Mouse (Mus musculus) retina, embryonic 14.5 days (tissue): ENCODE data around the gene Tox2.

Experiments used
- DNase-seq: peaks from one replicate; pipeline ENCODE4 v3.0.0-alpha.2; 2015; ENCODE audit warnings: low spot score

Gene Tox2

DNA sequence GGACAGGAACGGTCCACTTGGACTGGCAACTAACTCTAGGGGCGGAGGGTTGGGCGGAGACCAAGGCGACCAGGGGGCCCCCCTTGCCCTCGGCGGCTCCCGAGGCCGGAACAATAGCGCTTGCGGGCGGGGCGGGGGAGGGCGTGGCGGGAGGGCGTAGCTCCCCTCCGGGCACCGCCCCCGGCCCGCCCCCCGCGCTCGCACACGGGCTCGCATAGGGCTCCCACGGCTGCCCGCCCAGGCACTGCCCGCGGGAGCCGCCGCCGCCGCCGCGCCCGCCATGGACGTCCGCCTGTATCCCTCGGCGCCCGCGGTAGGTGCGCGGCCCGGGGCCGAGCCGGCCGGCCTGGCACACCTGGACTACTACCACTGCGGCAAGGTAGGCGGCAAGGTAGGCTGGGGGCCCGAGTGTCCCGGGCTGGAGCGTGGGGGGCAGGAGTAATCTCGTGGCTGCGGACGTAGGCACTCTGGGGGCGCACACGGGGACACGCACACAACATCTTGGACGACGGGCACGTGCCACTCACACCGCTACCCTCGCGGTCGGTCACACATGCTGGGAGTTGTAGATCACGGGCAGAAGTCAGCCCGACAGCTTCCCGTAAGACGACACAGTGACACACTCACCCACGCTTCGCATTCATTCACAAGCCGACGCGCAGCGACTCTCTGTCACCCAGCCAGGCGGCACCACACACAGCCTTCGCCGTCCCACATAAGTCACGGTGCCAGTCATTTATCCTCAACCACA is at the start of gene Tox2:
Tox2 (plus strand) TSS at position 242 of the 751 bp plus-strand sequence.
- DNase-seq = peak; percentile 91

DNA sequence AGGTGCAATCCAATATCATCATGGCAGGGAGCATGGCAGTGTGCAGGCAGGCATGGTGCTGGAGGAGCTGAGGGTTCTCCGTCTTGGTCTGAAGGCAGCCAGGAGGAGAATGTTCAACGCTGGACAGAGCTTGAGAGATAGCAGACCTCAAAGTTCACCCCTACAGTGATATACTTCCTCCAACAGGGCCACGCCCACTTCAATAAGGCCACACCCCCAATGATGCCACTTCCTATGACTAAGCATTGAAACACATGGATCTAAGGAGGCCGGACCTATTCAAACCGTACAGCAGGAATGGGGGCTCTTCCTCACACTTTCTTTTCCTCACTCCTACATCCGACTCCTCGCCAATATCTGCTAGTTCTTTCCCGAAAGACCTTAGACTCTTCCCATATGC is 48.3 kb upstream of the Tox2 start:
- no peak for DNase-seq

GRCm38 (mm10) chr2:163158979-163159378 is 43.9 kb upstream of the Tox2 start:
- DNase-seq = no peak

GRCm38 (mm10) chr2:163164461-163164990 is 38.4 kb upstream of the Tox2 start:
- no peak for DNase-seq

DNA sequence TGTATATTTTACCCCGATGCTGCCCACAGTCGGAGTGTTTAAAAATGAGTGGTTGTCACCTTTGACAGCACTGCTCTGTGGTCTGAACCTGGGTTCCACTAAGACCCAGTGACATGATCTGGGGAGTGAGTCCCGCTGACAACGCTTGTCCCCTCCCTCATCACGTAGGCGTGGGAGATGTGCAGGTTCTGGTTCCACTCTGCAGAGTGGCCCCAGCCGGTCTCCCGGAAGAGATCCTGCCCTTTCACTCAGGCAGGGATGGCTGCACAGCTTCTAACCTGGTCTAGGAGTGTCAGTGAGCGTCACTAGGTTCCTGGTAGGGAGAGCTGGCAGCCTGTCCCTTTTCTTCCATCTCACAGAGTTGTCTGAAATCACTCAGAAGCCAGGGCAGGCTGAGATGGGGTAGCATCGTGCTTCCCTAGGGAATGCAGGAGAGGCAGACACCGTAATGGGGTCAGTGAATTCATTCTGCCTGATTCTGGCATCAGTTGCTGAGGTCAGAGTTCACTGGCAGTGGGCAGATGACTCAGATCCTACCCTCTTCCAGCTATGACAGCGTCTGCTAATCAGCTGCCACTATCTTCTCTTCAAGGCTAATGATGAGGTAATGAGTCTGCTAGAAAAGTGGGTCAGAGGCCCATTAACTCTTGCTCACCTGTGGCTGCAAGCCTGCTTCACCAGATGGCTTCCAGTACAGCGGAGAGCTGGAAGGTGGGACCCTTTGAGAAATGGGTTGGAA is 36.7 kb upstream of the Tox2 start:
- DNase-seq = peak; percentile 80

DNA sequence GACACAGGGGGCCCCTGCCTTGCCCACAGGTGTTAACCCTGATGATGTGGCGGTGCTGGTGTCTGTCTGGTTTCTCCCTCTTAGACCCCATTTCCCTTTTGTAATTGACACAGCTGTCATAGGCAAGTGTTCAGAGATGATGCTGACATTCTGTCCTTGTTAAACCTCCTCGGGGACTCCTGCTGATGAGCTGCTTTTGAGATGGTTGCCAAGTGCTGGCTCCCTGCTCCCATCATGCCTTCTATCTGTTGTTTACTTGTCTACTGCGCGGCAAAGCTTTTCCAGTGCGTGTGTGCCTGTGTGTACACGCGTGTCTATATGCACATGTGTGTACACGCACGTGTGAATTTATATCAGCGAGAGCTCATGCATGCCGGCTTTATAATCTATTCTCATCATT is 31.0 kb upstream of the Tox2 start:
- DNase-seq = no peak

DNA sequence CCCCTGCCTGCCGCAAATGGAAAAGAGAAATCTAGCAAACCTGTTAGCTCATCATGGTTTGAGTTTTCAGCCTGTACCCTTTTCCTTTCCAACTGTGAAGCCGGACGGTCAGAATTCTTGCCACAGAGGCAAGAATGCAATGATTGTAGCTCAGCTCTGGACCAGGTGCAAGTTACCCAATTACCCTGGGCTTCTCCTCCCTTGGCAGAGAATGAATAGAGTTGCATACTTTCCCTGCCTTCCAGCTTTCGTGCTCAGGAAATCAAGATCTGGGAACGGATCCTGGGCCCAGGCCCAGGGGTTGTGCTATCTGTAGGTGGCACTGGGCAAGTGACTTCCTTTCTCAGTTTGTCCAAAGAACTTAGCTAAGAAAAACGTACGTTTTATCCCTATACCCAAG is 28.9 kb upstream of the Tox2 start:
- DNase-seq = no peak

GRCm38 (mm10) chr2:163175831-163176230 is 27.1 kb upstream of the Tox2 start:
- DNase-seq = no peak

DNA sequence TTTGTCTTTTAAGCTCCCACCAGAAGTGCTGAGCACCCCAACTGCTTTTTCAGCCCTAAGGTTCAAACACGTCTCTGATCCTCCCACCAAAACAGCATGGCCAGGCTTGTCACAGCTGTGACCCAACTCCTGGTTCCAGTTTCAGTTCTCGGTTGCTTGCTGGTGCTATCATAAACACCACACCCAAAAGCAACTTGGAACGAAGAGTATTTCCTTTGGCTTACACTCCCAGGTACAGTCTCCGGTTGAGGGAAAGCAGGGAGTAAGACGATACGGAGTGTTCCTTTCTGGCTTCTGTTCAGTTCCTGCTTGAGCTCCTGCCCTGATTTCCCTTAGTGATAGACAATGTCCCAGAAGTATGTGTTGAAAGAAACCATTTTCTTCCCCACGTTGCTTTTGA is 26.4 kb upstream of the Tox2 start:
- DNase-seq = no peak

GRCm38 (mm10) chr2:163187552-163187951 is 15.4 kb upstream of the Tox2 start:
- peak; percentile 55 for DNase-seq

DNA sequence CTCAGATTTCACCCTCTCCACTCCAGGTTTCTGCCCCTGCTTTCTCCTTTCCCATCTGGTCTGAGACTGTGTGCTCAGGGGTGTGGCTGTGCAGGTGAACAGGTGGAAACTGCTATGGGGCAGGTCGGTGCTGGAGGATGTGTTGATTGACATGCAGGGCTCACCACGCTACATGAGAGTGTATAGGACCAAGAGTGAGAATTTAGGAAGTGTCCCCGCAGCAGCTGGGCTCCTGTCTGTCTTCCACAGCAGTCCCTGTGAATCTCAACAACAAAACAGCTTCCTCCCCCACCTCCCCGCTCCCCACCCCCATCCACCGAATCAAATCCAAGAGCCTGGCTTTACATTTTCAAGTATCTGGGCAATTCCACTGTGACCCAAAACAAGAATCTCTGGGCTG is 13.3 kb upstream of the Tox2 start:
- DNase-seq = no peak

GRCm38 (mm10) chr2:163190004-163190441 is 12.9 kb upstream of the Tox2 start:
- DNase-seq = peak; percentile 89

DNA sequence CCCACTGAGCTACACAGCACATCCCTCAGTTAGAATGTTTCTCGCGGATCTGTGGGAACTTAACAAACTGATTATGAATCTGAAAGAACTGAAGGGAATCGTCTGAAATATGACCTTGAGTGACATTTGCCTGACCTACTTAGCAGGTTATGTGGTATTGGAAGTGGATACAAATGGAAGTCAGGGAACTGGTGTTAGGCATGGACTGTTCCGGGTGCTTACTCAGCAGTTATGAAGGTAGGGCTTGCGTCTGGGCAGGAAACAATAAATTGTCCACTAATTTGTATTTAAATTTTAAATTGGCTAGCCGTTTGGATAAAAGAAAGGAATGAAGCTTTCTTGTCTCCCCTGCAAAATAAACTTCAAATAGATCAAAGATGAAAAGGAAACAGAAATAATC is 10.4 kb upstream of the Tox2 start:
- no peak for DNase-seq

GRCm38 (mm10) chr2:163194015-163194414 is 8.9 kb upstream of the Tox2 start:
- DNase-seq = no peak

DNA sequence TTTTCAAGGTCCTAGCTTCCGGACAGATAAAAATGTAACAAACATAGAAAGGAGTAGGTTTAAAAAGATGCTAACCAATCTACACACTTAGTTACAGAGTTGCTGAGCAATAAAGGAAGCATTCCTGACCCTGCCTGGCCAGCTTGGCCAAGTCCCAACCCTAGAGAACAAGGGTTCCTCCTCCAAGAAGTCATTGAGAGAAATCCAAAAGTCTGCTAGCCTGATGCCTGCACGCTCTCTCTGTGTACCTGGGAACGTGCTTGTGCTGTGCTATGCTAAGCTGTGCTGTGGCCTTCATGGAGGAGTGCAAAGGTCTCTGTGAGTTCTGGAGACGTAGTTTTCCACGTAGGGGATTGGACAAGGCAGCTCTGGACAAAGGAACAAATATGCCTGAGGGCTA is 8.4 kb upstream of the Tox2 start:
- DNase-seq = no peak

GRCm38 (mm10) chr2:163195106-163195833 is 7.7 kb upstream of the Tox2 start:
- DNase-seq = no peak

- DNase-seq = peak; percentile 87
Observed at GRCm38 (mm10) chr2:163195834-163196145, 7.1 kb upstream of the Tox2 start.

DNA sequence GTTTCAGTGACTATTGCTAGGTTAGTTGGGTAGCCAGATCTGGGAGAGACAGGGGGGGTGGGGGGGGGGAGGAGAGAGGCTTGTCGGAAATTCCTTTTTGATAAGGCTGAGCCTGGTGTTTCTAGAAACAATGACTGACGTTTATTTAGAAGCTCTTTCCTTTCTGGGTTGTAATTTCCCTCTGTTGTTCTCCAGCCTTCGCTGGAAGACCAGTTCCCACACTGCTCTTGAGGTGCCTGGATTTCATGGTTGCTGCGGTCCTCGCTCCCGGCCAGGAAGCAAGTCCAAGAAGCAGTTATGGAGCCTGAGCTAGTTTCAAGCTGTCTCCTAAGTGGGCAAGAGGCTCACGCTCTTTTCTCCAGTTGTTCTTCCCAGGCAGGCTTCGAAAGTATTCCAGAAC is 1.0 kb upstream of the Tox2 start:
- no peak for DNase-seq

GRCm38 (mm10) chr2:163202553-163202883 is 407 bp upstream of the Tox2 start:
- no peak for DNase-seq

DNA sequence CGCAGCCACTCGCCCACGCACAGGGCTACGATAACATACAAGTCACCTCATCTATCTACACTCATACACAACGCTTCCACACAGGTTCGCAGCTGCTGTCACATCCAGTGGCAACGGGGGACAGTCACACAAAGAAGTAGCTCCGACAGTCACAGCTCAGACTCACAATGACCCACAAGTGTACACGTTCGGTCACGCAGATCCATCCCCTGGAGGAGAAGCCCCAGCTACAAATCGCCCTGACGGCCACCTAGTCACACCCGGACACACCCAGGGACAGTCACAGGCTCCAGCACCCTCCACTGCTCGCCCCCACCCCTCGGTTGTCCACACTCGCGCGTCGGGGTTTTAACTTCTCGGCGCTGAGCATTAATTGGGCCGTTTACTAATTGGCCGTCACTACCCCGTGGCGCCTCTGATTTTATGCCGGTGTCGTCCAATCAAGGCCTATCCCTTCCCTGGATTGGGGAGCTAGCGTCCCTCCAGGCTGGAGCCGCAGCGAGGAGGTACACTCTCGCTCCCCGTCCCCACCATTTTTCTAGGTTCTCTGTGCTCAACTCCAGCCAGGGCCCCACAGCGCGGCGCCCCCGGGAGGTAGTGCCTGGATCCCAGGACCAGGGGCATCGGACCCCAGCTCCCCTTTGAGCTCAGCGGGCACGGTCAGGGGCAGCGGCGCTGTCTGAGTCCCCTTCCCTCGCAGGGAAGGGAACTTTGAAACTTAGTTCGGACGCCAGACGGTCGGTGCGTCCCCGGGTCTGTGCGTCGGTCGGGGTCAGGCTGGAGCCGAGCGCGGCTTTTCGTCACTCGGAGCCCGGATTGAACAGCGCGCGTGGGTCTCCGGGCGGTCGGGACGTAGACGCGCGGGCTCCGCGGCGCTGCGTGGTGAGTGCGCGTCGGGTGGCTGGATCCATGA is 966 bp downstream of the Tox2 start:
- peak; percentile 72 for DNase-seq

DNA sequence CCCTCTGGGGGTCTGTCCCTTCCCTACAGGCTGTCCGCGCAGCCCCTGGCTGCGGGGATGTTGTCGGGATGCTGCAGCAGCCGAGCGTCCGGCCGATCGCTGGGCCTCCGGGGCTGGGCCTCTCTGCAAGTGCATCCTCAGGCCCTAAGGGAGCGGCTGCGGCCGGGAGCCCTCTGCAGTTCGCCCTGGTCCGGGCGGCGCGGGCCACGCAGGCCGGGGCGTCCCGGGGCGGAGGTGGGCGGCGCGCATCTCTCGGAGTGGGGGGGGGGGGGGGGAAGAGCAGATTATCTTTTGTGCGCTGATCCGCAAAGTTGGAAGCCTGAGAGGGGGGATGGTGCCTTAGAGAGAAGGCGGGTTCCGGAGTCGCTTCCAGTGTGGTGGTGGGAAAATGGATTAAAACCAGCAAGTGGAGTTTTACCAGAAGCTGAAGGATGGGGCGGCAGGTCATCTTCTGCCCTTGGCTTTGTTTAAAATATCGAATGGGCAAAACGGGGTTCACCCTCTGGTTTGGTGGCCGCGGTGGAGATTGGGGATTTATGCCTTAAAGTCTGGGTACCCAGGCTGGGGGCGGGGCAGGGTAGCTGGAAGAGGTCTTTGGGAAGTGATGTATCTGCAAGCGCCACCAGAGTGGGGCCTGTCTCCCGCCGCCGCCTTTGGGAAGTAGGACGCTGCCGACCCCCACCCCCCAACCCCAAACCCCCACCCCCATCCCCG is 1.8 kb downstream of the Tox2 start:
- peak; percentile 69 for DNase-seq
